Mouse (Mus musculus): ENCODE measurements around the gene Tbata.
A peak's percentile ranks its signal among the peaks of the same experiment; 100 is the strongest.

Tbata gene

GRCm38 (mm10) chr10:61172496-61172895 lies 742 bp downstream of the Tbata start:
- Histone ChIP-seq H3K36me3 (ENCODE audit: insufficient read depth, low read length) (no peaks in the 10 kb centered on the region), H3K4me3 (replicated peaks; ENCODE audit: low read length) (no peak overlapping the region), H3K4me1 (replicated peaks; ENCODE audit: low read depth, low read length) (peaks cover 27% of the 10 kb centered on the region), H3K9me3 (ENCODE audit: low read length) (no peaks in the 10 kb centered on the region), H3K27me3 (ENCODE audit: insufficient read depth, low read length) (peaks cover 51% of the 10 kb centered on the region)
- 0 out of 2 replicates have a peak, but pooled peaks have one; percentile 8 for TF ChIP-seq CTCF (conservative IDR thresholded peaks at IDR 0.05; ENCODE audit: low read length)
- no peak for TF ChIP-seq POU5F1 (IDR thresholded peaks at IDR 0.05; ENCODE audit: borderline replicate concordance, low read length)
- TF ChIP-seq NANOG (IDR thresholded peaks at IDR 0.05; ENCODE audit: borderline replicate concordance, low read length): no peak

GRCm38 (mm10) chr10:61174711-61175441 lies 3.1 kb downstream of the Tbata start:
- H3K9me3 ChIP-seq (ENCODE audit: low read length): no peaks in the 10 kb centered on the region
- H3K4me1 ChIP-seq (replicated peaks; ENCODE audit: low read depth, low read length): peaks cover 21% of the 10 kb centered on the region
- H3K27me3 ChIP-seq (ENCODE audit: insufficient read depth, low read length): peaks cover 65% of the 10 kb centered on the region
- H3K36me3 ChIP-seq (ENCODE audit: insufficient read depth, low read length): no peaks in the 10 kb centered on the region
- TF ChIP-seq NANOG (IDR thresholded peaks at IDR 0.05; ENCODE audit: borderline replicate concordance, low read length) (no peak), POU5F1 (IDR thresholded peaks at IDR 0.05; ENCODE audit: borderline replicate concordance, low read length) (no peak), CTCF (conservative IDR thresholded peaks at IDR 0.05; ENCODE audit: low read length) (no peak)
- 0 out of 2 replicates have a peak overlapping the region, but pooled peaks have one; percentile 60 for H3K4me3 ChIP-seq (replicated peaks; ENCODE audit: low read length)

- TF ChIP-seq CTCF (conservative IDR thresholded peaks at IDR 0.05; ENCODE audit: low read length): peak; percentile 81
- no peak for TF ChIP-seq NANOG (IDR thresholded peaks at IDR 0.05; ENCODE audit: borderline replicate concordance, low read length)
- no peak for TF ChIP-seq POU5F1 (IDR thresholded peaks at IDR 0.05; ENCODE audit: borderline replicate concordance, low read length)
- Histone ChIP-seq H3K27me3 (ENCODE audit: insufficient read depth, low read length) (peaks cover 73% of the 10 kb centered on the region), H3K9me3 (ENCODE audit: low read length) (no peaks in the 10 kb centered on the region), H3K4me3 (replicated peaks; ENCODE audit: low read length) (peak overlapping the region; percentile 60), H3K4me1 (replicated peaks; ENCODE audit: low read depth, low read length) (peaks cover 21% of the 10 kb centered on the region), H3K36me3 (ENCODE audit: insufficient read depth, low read length) (no peaks in the 10 kb centered on the region)
Observed at GRCm38 (mm10) chr10:61175442-61176204, 3.9 kb downstream of the Tbata start.

- Histone ChIP-seq H3K9me3 (ENCODE audit: low read length) (no peaks in the 10 kb centered on the region), H3K4me1 (replicated peaks; ENCODE audit: low read depth, low read length) (peaks cover 26% of the 10 kb centered on the region), H3K36me3 (ENCODE audit: insufficient read depth, low read length) (no peaks in the 10 kb centered on the region), H3K4me3 (replicated peaks; ENCODE audit: low read length) (no peak overlapping the region), H3K27me3 (ENCODE audit: insufficient read depth, low read length) (peaks cover 73% of the 10 kb centered on the region)
- TF ChIP-seq POU5F1 (IDR thresholded peaks at IDR 0.05; ENCODE audit: borderline replicate concordance, low read length): no peak
- no peak for TF ChIP-seq CTCF (conservative IDR thresholded peaks at IDR 0.05; ENCODE audit: low read length)
- TF ChIP-seq NANOG (IDR thresholded peaks at IDR 0.05; ENCODE audit: borderline replicate concordance, low read length): no peak
Observed at GRCm38 (mm10) chr10:61176221-61176790, 4.6 kb downstream of the Tbata start.

GRCm38 (mm10) chr10:61177751-61178150 lies 6.0 kb downstream of the Tbata start:
- Histone ChIP-seq H3K9me3 (ENCODE audit: low read length) (no peaks in the 10 kb centered on the region), H3K36me3 (ENCODE audit: insufficient read depth, low read length) (no peaks in the 10 kb centered on the region), H3K4me3 (replicated peaks; ENCODE audit: low read length) (no peak overlapping the region), H3K27me3 (ENCODE audit: insufficient read depth, low read length) (peaks cover 67% of the 10 kb centered on the region), H3K4me1 (replicated peaks; ENCODE audit: low read depth, low read length) (peaks cover 26% of the 10 kb centered on the region)
- TF ChIP-seq NANOG (IDR thresholded peaks at IDR 0.05; ENCODE audit: borderline replicate concordance, low read length) (no peak), CTCF (conservative IDR thresholded peaks at IDR 0.05; ENCODE audit: low read length) (no peak), POU5F1 (IDR thresholded peaks at IDR 0.05; ENCODE audit: borderline replicate concordance, low read length) (no peak)

- Histone ChIP-seq H3K9me3 (ENCODE audit: low read length) (no peaks in the 10 kb centered on the region), H3K4me3 (replicated peaks; ENCODE audit: low read length) (no peak overlapping the region), H3K36me3 (ENCODE audit: insufficient read depth, low read length) (no peaks in the 10 kb centered on the region), H3K4me1 (replicated peaks; ENCODE audit: low read depth, low read length) (peaks cover 26% of the 10 kb centered on the region), H3K27me3 (ENCODE audit: insufficient read depth, low read length) (peaks cover 75% of the 10 kb centered on the region)
- no peak for TF ChIP-seq NANOG (IDR thresholded peaks at IDR 0.05; ENCODE audit: borderline replicate concordance, low read length)
- TF ChIP-seq POU5F1 (IDR thresholded peaks at IDR 0.05; ENCODE audit: borderline replicate concordance, low read length): no peak
Observed at GRCm38 (mm10) chr10:61178687-61179086, 6.9 kb downstream of the Tbata start.

GRCm38 (mm10) chr10:61179927-61180326 lies 8.2 kb downstream of the Tbata start:
- no peaks in the 10 kb centered on the region for H3K36me3 ChIP-seq (ENCODE audit: insufficient read depth, low read length)
- peaks cover 27% of the 10 kb centered on the region for H3K4me1 ChIP-seq (replicated peaks; ENCODE audit: low read depth, low read length)
- H3K4me3 ChIP-seq (replicated peaks; ENCODE audit: low read length): no peak overlapping the region
- H3K9me3 ChIP-seq (ENCODE audit: low read length): no peaks in the 10 kb centered on the region
- H3K27me3 ChIP-seq (ENCODE audit: insufficient read depth, low read length): peaks cover 76% of the 10 kb centered on the region
- TF ChIP-seq POU5F1 (IDR thresholded peaks at IDR 0.05; ENCODE audit: borderline replicate concordance, low read length) (no peak), CTCF (conservative IDR thresholded peaks at IDR 0.05; ENCODE audit: low read length) (no peak), NANOG (IDR thresholded peaks at IDR 0.05; ENCODE audit: borderline replicate concordance, low read length) (no peak)

GRCm38 (mm10) chr10:61187001-61187400 lies 15.2 kb downstream of the Tbata start:
- H3K36me3 ChIP-seq (ENCODE audit: insufficient read depth, low read length): no peaks in the 10 kb centered on the region
- TF ChIP-seq POU5F1 (IDR thresholded peaks at IDR 0.05; ENCODE audit: borderline replicate concordance, low read length) (no peak), CTCF (conservative IDR thresholded peaks at IDR 0.05; ENCODE audit: low read length) (no peak), NANOG (IDR thresholded peaks at IDR 0.05; ENCODE audit: borderline replicate concordance, low read length) (no peak)
- H3K27me3 ChIP-seq (ENCODE audit: insufficient read depth, low read length): peaks cover 43% of the 10 kb centered on the region
- H3K4me1 ChIP-seq (replicated peaks; ENCODE audit: low read depth, low read length): peaks cover 40% of the 10 kb centered on the region
- no peak overlapping the region for H3K4me3 ChIP-seq (replicated peaks; ENCODE audit: low read length)
- H3K9me3 ChIP-seq (ENCODE audit: low read length): no peaks in the 10 kb centered on the region

All from E14TG2a.4 (cell line).